Mouse (Mus musculus): ENCODE results near the gene Mbd3l1. TPM values are rescaled to one million over a fixed set of nuclear protein-coding genes. Genes with fewer than 3 reads are reported as not detected.

Gene Mbd3l1
- not detected in 2 replicates for polyA plus RNA-seq (2021; fragmentation: Nextera tagmentation)
- long read RNA-seq, experiment 1 = 0 reads
- long read RNA-seq, experiment 2 = 0 reads

DNA sequence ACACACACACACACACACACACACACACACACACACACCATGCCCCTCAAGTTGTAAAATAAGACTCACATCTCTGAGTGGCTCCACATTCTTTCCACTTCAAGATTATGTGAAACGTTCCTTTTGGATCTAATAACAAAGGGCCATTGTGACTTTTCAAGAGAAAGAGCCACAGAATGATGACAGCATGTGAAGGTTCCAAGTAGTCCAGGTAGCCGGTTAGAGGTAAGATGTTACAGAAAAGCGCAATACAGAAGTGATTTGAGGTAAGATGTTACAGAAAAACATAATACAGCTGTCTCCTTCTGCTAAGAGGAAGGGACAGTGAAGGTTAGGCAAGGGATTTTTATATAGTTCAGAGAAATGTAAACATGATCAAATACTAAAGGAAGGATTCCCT lies at the start of gene Mbd3l1, which contains the start of gene Zfp558:
Gene Mbd3l1 (plus strand): TSS at position 192 of the 400 bp plus-strand sequence.
Gene Zfp558 (minus strand): TSS at position 101 of the 400 bp plus-strand sequence.

DNA sequence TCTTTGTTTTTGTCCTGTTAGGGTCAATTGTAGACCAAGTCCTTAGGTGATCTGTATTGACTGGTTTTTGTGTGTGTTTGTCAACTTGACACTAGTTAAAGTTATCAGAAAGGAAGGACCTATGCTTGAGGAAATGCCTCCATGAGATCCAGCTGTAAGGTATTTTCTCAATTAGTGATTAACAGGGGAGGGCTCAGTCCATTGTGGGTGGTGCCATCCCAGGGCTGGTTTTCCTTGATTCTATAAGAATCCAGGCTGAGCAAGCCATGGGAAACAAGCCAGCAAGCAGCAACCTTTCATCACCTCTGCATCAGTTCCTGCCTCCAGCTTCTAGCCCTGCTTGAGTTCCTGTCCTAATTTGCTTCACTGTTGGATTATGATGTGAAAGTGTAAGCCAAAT lies 47.8 kb upstream of the Mbd3l1 start, which contains the start of gene Mbd3l2:
Gene Mbd3l2 (plus strand): TSS at position 301 of the 400 bp plus-strand sequence.

Small RNA genes within 50 kb of the gene (microRNA-seq; reads per million reads assigned to microRNA genes)
- not detected for gene Gm22854

Other genes with a start within 250 kb of the Mbd3l1 start
- 92.9 and 104 TPM in 2 replicates for gene Chordc1, start 186.2 kb upstream of the Mbd3l1 start, polyA plus RNA-seq (2021; fragmentation: Nextera tagmentation)
- 0.38 TPM in 2 replicates for gene Naalad2, start 75.4 kb upstream of the Mbd3l1 start, polyA plus RNA-seq (2021; fragmentation: Nextera tagmentation)
- gene Ubtfl1, start 73.9 kb upstream of the Mbd3l1 start, polyA plus RNA-seq (2021; fragmentation: Nextera tagmentation) = not detected in 2 replicates
- gene Mbd3l2, start 47.7 kb upstream of the Mbd3l1 start, polyA plus RNA-seq (2021; fragmentation: Nextera tagmentation) = not detected in 2 replicates
- gene Zfp558, start 91 bp upstream of the Mbd3l1 start, polyA plus RNA-seq (2021; fragmentation: Nextera tagmentation) = 1.1 and 2.0 TPM in 2 replicates
- not detected in 2 replicates for gene Muc16, start 196.2 kb downstream of the Mbd3l1 start, polyA plus RNA-seq (2021; fragmentation: Nextera tagmentation)